Mouse (Mus musculus): ENCODE results near the gene Ncapd2. TPM values are rescaled to one million over a fixed set of nuclear protein-coding genes. Genes with fewer than 3 reads are reported as not detected.

Ncapd2 gene
- 10.9 TPM for polyA plus RNA-seq (2014; fragmentation: Illumina TruSeq; extraction: RNeasy Lipid Tissue Mini Kit (QIAGEN cat#74804); ENCODE audit: low read depth, low replicate concordance)

DNA sequence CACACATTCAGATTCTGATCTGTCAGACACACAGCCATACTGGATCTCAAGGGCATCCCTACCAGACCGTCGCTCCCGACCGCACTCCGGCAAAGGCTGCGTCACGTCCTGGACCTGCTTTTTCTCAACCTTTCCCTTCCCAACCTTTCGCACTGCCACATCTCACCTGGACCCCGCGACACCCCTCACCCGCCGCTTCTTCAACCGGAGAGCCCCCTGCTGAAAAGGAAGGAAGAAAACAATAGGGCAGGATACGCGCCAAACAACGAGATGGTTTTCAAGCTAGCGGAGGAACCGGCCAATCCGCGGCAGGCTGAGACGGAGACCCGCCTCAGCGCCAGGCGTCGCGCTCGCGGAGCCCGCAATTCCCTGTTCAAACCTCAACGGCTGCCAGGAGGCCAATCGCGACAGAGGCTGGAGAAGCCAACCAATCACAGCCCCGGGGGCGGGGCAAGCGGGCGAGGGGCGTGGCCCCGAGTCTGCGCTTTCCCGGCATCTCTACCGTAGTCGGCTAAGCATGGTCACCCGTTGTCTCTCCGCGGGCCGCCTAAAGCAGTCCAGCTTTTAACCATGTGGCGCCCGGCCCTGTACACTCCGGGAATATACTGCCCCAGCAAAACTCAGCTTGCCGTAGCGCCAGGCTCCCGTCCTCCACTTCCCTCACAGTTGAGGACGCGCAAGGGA is at the start of gene Ncapd2, which contains the start of gene Mrpl51:
Gene Ncapd2, minus strand, starts transcription at position 370 of the 684 bp plus-strand sequence.
Gene Mrpl51, plus strand, starts transcription at position 470 of the 684 bp plus-strand sequence.

DNA sequence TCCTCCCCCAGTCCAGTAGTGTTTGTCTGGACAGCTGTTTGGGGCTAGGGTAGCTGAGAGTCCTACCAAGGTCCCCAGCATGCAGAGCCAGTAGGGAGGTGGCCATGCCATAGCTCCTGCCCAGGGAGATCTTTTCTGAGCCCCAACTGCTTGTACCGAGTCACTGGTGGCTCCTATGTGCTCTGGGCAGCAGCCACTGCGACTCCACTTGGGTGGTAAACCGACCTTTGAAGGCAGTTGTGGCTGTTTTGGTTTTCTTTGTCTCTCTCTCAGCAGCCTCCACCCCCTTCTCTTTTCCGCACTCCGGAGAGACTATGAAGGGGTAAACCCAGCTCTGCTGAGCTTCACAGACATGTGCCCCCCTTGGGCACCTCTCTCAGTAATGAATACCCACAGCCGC is 45.3 kb upstream of the Ncapd2 start, which contains the start of gene Cd27:
Gene Cd27, minus strand, starts transcription at position 229 of the 400 bp plus-strand sequence.

DNA sequence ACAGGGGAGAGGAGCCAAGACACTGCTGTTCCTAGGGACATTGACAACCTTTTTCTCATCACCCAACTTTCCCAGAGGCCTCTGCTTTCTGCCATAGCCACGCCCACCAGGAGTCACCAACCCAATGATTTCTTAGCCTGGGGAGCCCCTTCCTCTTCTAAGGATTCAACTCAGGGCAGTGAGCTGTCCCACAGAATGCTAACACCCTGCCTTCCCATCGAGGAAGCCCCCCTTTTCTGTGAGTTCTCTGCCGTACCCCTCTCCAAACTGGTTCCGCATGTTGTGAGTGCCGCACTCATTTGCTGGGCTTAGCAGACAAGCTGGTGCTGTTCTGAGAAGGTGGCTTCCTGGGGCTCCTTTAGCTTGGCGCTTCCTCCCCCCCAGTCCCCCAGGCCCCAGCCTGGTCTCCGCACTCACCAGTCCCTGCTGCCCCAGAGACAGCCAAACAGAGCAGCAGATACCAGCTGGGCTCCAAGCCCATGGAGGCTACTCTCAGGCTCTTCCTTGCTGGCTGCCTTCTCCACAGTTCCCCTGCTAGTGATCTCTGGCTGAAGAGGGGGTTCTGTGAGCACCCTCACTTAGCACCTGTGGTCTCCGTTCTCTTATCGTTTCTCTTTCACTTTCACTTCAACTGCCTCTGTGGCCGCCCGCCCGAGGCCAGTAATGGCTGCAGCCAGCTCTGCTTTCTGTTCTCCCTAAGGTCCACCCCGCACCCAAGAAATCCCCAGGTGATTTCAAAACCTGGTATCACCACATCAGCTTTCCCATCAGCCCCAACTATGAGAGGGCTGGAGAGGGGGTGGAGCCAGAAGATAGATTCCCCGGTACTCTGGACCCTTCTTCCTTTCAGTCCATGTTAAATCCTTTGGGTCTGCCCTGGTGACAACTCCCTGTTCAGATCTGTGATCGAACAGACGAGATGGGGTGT is 39.9 kb upstream of the Ncapd2 start, which contains the start of gene Tapbpl:
Gene Tapbpl, minus strand, starts transcription at position 744 of the 928 bp plus-strand sequence.

DNA sequence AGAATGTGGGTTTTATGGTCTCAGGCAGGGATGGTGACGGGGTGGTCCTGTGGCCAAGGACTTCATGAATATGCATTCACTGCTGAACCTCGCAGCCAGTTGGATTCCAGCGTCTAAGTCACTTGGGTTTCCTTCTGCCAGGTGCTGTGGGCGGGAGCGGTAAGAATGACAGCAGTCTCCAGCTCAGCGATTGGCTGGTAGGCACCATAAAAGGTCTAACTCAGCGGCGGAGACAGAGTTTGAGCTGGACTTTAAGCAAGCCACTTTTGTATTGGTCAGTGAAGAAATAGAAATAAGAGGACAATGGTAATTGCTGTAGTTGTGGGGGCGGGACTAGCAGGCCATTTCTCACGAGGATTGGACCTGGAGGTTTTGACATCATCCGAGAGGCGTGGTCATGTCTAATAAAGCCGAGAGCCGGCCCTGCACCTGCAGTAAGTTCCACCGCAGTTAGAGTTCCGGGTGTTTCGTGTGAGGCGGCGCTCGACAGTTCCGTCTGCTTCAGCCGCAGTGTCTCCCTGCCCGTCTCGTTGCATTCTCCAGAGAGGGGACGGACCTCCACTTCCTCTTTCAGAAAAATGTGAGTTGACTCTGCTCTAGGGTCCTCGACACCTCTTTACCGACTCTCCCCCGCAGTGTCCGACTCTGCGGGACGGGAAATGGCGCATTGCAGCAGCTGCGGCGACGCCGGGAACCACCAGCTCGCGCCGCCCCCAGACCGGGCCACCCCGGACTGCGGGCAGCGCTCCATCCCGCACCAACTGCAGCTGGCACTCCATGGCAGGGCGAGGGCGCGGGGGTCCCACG is 23.9 kb upstream of the Ncapd2 start, which contains the start of gene Vamp1:
Gene Vamp1, plus strand, starts transcription at position 404 of the 807 bp plus-strand sequence.

DNA sequence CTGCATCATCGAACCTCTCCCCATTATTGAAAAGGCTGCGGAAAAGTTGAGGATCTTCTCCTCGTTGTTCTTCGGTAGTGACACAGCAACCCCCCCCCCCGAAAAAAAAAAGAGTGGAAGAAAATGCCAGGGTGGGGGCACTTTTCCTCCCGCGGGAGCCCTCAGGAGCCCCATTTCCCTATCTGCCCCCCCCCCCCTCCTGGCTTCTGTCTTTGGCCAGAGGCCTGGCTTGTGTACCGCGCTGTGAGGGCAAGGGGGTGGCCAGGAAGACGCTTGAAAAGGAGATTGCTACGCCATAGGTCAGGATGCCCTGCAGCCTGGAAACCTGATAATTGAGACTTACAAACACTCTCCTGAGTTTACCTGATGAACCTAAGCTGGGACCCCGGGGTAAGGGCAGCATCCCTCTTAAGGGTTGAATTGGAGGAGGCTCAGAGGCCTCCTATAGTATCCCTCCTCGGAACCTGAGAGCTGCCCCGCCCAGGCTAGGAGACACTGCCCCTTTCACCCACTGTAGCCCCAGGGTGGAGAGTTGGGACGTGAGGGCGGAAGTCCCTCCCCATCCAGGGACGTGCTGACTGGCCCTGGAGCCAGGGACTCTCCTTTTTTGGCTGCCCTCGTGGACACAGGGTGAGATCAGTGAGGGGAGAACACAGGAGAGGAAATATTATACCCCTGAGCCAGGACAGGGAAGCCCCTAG is 25.3 kb downstream of the Ncapd2 start, which contains the start of gene Gapdh:
Gene Gapdh, minus strand, starts transcription at position 417 of the 701 bp plus-strand sequence.

GRCm38 (mm10) chr6:125145001-125145400 is 46.5 kb downstream of the Ncapd2 start, which contains the start of gene Iffo1:
Iffo1 (plus strand) TSS chr6:125145241.

GRCm38 (mm10) chr6:125131302-125132156 is 60.0 kb downstream of the Ncapd2 start, which contains the start of gene Nop2:
Nop2 (plus strand) TSS chr6:125131909.

Other genes starting within 250 kb of the Ncapd2 start
- 105 TPM for gene Cops7a, start 226.2 kb downstream of the Ncapd2 start, polyA plus RNA-seq (2014; fragmentation: Illumina TruSeq; extraction: RNeasy Lipid Tissue Mini Kit (QIAGEN cat#74804); ENCODE audit: low read depth, low replicate concordance)
- 2.8 TPM for gene Pianp, start 195.0 kb downstream of the Ncapd2 start, polyA plus RNA-seq (2014; fragmentation: Illumina TruSeq; extraction: RNeasy Lipid Tissue Mini Kit (QIAGEN cat#74804); ENCODE audit: low read depth, low replicate concordance)
- gene Zfp384, start 182.6 kb downstream of the Ncapd2 start, polyA plus RNA-seq (2014; fragmentation: Illumina TruSeq; extraction: RNeasy Lipid Tissue Mini Kit (QIAGEN cat#74804); ENCODE audit: low read depth, low replicate concordance), result 34.8 TPM
- 58.4 TPM for gene Ing4, start 151.9 kb downstream of the Ncapd2 start, polyA plus RNA-seq (2014; fragmentation: Illumina TruSeq; extraction: RNeasy Lipid Tissue Mini Kit (QIAGEN cat#74804); ENCODE audit: low read depth, low replicate concordance)
- 28.7 TPM for gene Acrbp, start 142.0 kb downstream of the Ncapd2 start, polyA plus RNA-seq (2014; fragmentation: Illumina TruSeq; extraction: RNeasy Lipid Tissue Mini Kit (QIAGEN cat#74804); ENCODE audit: low read depth, low replicate concordance)
- 2.3 TPM for gene Lpar5, start 123.8 kb downstream of the Ncapd2 start, polyA plus RNA-seq (2014; fragmentation: Illumina TruSeq; extraction: RNeasy Lipid Tissue Mini Kit (QIAGEN cat#74804); ENCODE audit: low read depth, low replicate concordance)
- gene Chd4, start 95.7 kb downstream of the Ncapd2 start, polyA plus RNA-seq (2014; fragmentation: Illumina TruSeq; extraction: RNeasy Lipid Tissue Mini Kit (QIAGEN cat#74804); ENCODE audit: low read depth, low replicate concordance), result 128 TPM
- gene Nop2, start 59.8 kb downstream of the Ncapd2 start, polyA plus RNA-seq (2014; fragmentation: Illumina TruSeq; extraction: RNeasy Lipid Tissue Mini Kit (QIAGEN cat#74804); ENCODE audit: low read depth, low replicate concordance), result 15.1 TPM
- 12.2 TPM for gene Iffo1, start 46.5 kb downstream of the Ncapd2 start, polyA plus RNA-seq (2014; fragmentation: Illumina TruSeq; extraction: RNeasy Lipid Tissue Mini Kit (QIAGEN cat#74804); ENCODE audit: low read depth, low replicate concordance)
- 871 TPM for gene Gapdh, start 25.2 kb downstream of the Ncapd2 start, polyA plus RNA-seq (2014; fragmentation: Illumina TruSeq; extraction: RNeasy Lipid Tissue Mini Kit (QIAGEN cat#74804); ENCODE audit: low read depth, low replicate concordance)
- gene Mrpl51, start 100 bp upstream of the Ncapd2 start, polyA plus RNA-seq (2014; fragmentation: Illumina TruSeq; extraction: RNeasy Lipid Tissue Mini Kit (QIAGEN cat#74804); ENCODE audit: low read depth, low replicate concordance), result 122 TPM
- gene Vamp1, start 23.9 kb upstream of the Ncapd2 start, polyA plus RNA-seq (2014; fragmentation: Illumina TruSeq; extraction: RNeasy Lipid Tissue Mini Kit (QIAGEN cat#74804); ENCODE audit: low read depth, low replicate concordance), result 32.0 TPM
- 22.8 TPM for gene Tapbpl, start 40.2 kb upstream of the Ncapd2 start, polyA plus RNA-seq (2014; fragmentation: Illumina TruSeq; extraction: RNeasy Lipid Tissue Mini Kit (QIAGEN cat#74804); ENCODE audit: low read depth, low replicate concordance)
- gene Cd27, start 45.3 kb upstream of the Ncapd2 start, polyA plus RNA-seq (2014; fragmentation: Illumina TruSeq; extraction: RNeasy Lipid Tissue Mini Kit (QIAGEN cat#74804); ENCODE audit: low read depth, low replicate concordance), result 1.2 TPM
- gene Tuba3a, start 94.3 kb upstream of the Ncapd2 start, polyA plus RNA-seq (2014; fragmentation: Illumina TruSeq; extraction: RNeasy Lipid Tissue Mini Kit (QIAGEN cat#74804); ENCODE audit: low read depth, low replicate concordance), result 21.6 TPM
- 65.7 TPM for gene Ltbr, start 122.2 kb upstream of the Ncapd2 start, polyA plus RNA-seq (2014; fragmentation: Illumina TruSeq; extraction: RNeasy Lipid Tissue Mini Kit (QIAGEN cat#74804); ENCODE audit: low read depth, low replicate concordance)
- gene Scnn1a, start 129.0 kb upstream of the Ncapd2 start, polyA plus RNA-seq (2014; fragmentation: Illumina TruSeq; extraction: RNeasy Lipid Tissue Mini Kit (QIAGEN cat#74804); ENCODE audit: low read depth, low replicate concordance), result 35.9 TPM
- 99.5 TPM for gene Tnfrsf1a, start 157.7 kb upstream of the Ncapd2 start, polyA plus RNA-seq (2014; fragmentation: Illumina TruSeq; extraction: RNeasy Lipid Tissue Mini Kit (QIAGEN cat#74804); ENCODE audit: low read depth, low replicate concordance)
- gene Plekhg6, start 189.1 kb upstream of the Ncapd2 start, polyA plus RNA-seq (2014; fragmentation: Illumina TruSeq; extraction: RNeasy Lipid Tissue Mini Kit (QIAGEN cat#74804); ENCODE audit: low read depth, low replicate concordance), result 1.9 TPM